Mouse (Mus musculus) CD4-positive, CD25-positive, alpha-beta regulatory T cell, adult 4 months (primary cell): ENCODE results near the gene Fhl1. TPM values are rescaled to one million over a fixed set of nuclear protein-coding genes. Genes with fewer than 3 reads are reported as not detected.

ENCODE experiments used
- ATAC-seq: one replicate; pipeline ENCODE4 v1.8.0; 2017
- polyA plus RNA-seq, 2 experiments: library from polyadenylated mRNA; unstranded; fragments of 100-300 nt; shearing (Covaris generic); gene quantifications; one replicate each; pipeline ENCODE4 v1.2.1; 2017

The Fhl1 gene
- polyA plus RNA-seq, 2 experiments from 2014 or later, result not detected

- no peak for ATAC-seq
Observed at GRCm38 (mm10) chrX:56753317-56754289, 22.0 kb downstream of the Fhl1 start.

- no peak for ATAC-seq
Observed at GRCm38 (mm10) chrX:56755646-56756045, 24.1 kb downstream of the Fhl1 start.

- no peak for ATAC-seq
Observed at GRCm38 (mm10) chrX:56756352-56756751, 24.8 kb downstream of the Fhl1 start.

GRCm38 (mm10) chrX:56760257-56760760, 28.7 kb downstream of the Fhl1 start:
- no peak for ATAC-seq

GRCm38 (mm10) chrX:56769838-56770237, 38.3 kb downstream of the Fhl1 start:
- ATAC-seq, result no peak

GRCm38 (mm10) chrX:56771751-56772150, 40.2 kb downstream of the Fhl1 start:
- no peak for ATAC-seq

GRCm38 (mm10) chrX:56773329-56773728, 41.7 kb downstream of the Fhl1 start:
- no peak for ATAC-seq

GRCm38 (mm10) chrX:56786281-56787061, 54.9 kb downstream of the Fhl1 start:
- no peak for ATAC-seq

GRCm38 (mm10) chrX:56787486-56787885, 55.9 kb downstream of the Fhl1 start:
- no peak for ATAC-seq

GRCm38 (mm10) chrX:56790591-56790990, 59.0 kb downstream of the Fhl1 start:
- no peak for ATAC-seq

GRCm38 (mm10) chrX:56791268-56791667, 59.7 kb downstream of the Fhl1 start:
- no peak for ATAC-seq

GRCm38 (mm10) chrX:56821765-56822603, 90.4 kb downstream of the Fhl1 start, which contains the start of gene Map7d3:
Gene Map7d3, minus strand, starts transcription at chrX:56822326.
- no peak for ATAC-seq

- no peak for ATAC-seq
Observed at GRCm38 (mm10) chrX:56827492-56827891, 95.9 kb downstream of the Fhl1 start.

GRCm38 (mm10) chrX:56835842-56836241, 104.3 kb downstream of the Fhl1 start:
- no peak for ATAC-seq

- no peak for ATAC-seq
Observed at GRCm38 (mm10) chrX:56839369-56839768, 107.8 kb downstream of the Fhl1 start.

- ATAC-seq, result no peak
Observed at GRCm38 (mm10) chrX:56841255-56841654, 109.7 kb downstream of the Fhl1 start.

Other genes starting within 250 kb of the Fhl1 start
- not detected for gene Gm10477, start 207.0 kb upstream of the Fhl1 start, polyA plus RNA-seq
- not detected for gene Gm648, start 182.2 kb upstream of the Fhl1 start, polyA plus RNA-seq
- gene Mmgt1, start 133.7 kb upstream of the Fhl1 start, polyA plus RNA-seq, result 1 to 10 TPM; 8.9 to 9.5 TPM
- 1 to 10 TPM; 7.3 to 9.3 TPM for gene Slc9a6, start 122.0 kb upstream of the Fhl1 start, polyA plus RNA-seq
- under 1 TPM in 1 of 2 experiments, not detected in 1; 0.43 TPM for gene Map7d3, start 90.5 kb downstream of the Fhl1 start, polyA plus RNA-seq
- gene Adgrg4, start 138.4 kb downstream of the Fhl1 start, polyA plus RNA-seq, result not detected